Mouse (Mus musculus): ENCODE data around the gene Ift81. TPM values are rescaled to one million over a fixed set of nuclear protein-coding genes. Genes with fewer than 3 reads are reported as not detected.
A peak's percentile ranks its signal among the peaks of the same experiment; 100 is the strongest.
"Not testable (repeated sequence)": the region's sequence is repeated elsewhere in the genome, so short reads cannot be mapped to it uniquely, and the experiment has no call there.

The Ift81 gene
- polyA plus RNA-seq (2012; rRNA removed) = 3.8 and 5.1 TPM in 2 replicates

DNA sequence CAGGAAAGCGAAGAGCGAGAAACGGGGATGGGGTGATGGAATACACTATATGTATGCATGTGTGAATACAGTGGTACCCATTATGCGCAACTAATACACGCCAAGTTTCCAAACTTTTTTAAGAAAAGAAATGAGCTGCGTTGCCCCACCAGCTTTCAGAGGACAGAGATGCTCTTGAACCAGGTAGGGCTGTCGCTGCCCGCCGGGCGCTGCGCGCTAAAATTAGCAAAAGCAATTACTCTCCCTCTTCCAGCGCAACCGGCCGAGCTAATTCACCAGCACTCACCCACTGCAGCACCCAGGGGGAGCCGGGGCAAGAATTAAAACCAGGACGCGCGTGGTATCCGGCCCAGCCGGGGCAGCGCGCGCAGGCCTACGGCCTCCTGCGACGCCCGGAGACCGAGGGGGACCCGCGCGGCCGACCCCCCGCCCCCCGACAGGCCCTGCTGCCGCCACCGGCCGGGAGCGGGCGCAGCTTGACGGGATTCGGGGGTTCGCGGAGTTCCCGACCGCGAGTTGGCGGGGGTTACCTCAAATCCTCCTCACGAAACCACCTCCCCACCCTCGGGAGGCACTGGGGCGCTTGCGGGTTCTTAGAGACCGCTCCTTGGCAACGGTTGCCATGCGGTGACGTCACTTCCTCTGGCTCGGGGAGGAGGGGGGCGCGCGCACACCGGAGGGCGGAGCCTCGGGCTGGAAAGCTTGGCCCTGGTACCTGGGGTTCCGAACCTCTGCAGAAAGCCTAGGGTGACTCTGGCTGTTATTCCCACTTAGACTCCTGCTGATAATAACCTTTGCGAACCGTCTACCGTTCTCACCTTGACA, at the start of gene Ift81:
Gene Ift81 (minus strand): TSS at position 611 of the 825 bp plus-strand sequence.
- DNase-seq (ENCODE audit: low read depth) = no peak

DNA sequence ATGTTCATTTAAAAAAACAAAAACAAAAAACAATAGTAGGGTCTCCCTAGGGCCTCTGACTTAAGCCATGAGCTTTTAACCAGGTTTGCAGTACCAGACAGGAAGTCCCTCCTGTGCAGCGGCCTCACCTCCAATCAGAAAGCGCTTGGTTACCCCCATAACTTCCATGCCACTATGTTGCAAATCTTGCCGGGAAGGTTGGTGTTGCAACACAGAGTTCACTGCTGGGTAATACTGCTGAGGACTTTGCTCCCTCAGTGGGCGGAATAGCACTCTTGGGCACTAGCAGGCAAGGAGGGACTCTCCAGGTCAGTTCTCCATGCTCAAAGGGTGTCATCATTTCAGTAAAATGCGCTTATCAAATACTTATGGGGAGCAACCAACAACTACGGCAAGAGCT, 48.2 kb upstream of the Ift81 start:
- no peak for DNase-seq (ENCODE audit: low read depth)

DNA sequence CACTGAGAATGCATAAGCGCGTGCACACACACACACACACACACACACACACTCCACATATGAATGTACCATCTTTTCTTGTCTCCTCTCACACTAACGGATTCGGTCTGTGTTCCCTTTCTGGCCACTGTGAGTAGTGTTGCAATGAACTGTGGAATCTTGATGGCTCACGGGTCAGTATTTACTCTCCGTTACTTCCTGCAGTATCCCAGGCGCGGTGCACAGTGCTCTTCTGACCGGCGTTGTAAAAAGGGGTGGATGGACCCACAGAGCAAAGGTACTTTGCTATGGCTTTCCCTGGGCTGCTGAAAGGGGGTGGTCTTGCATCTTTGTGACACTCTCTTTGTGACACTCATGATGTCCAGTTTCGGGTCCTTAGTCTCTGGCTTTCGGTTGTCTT, 42.5 kb upstream of the Ift81 start:
- no peak for DNase-seq (ENCODE audit: low read depth)

DNA sequence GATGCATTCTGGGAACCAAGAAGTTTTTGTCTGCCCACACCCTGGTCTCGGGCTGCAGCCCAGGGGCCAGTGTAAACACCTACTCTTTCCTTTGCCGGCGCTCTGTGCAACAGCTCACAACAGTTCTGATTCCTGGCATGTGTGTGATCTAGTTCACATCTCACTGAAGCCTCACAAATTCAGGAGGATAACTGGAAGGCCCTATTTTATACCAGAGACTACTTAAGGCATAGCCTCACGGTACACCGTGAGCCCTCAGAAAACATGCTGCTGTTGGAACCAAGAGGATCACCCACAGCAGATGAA, 39.9 kb upstream of the Ift81 start:
- DNase-seq (ENCODE audit: low read depth) = no peak

DNA sequence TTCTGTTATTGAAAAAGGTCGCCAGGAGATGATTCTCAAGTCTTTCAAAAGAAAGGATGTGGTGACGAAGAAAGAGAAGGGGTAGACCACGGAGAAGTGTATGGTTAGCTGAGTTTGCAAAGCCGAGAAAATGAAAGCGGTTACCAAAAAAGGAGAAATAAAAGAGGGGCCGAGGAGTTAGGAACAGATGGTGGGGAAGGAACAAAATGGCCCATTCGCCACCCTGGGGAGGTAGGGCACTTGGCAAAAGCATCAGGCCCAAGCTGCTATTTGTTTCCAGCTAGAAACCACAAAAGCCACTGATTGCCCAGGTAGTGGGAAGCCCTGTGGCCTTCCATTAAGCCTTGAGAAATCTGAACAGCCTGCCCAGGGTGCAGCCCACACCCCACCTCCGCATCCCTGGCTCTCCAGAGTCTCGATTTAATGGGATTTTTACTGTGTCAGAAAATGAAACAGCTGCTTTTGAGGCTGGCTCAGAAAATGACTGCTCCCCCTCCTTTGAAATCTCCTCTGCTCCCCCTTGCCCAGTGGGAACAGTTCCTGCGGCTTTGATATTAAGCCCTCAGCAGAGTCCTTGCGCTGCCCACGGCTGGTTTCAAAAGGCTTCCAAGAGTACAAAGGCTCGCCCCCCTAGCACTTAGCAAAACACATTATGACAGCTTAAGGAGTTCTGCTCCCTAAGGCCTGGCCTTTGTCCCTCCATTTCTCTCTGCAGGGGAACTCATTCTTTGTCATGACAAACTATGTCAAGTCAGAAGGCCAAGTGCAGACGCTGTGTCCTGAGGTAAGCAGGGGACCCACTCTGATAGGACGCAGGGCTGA, 39.3 kb upstream of the Ift81 start:
- no peak for DNase-seq (ENCODE audit: low read depth)

DNA sequence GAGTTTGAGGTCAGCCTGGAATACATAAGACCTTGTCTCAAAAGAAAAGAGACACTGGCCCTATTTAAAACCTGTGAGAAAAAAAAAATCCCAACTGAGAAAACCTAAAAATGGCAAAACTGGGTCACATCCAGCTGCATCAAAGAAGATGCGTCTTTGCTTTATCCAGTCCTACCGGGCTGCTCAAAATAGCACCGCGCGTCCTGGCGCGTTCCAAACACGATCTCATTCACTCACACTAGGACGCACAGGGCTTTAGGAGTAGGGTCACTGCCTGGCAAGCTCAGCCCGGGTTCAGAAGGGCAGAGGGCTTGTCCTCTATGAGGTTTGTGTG, 38.8 kb upstream of the Ift81 start:
- no peak for DNase-seq (ENCODE audit: low read depth)

DNA sequence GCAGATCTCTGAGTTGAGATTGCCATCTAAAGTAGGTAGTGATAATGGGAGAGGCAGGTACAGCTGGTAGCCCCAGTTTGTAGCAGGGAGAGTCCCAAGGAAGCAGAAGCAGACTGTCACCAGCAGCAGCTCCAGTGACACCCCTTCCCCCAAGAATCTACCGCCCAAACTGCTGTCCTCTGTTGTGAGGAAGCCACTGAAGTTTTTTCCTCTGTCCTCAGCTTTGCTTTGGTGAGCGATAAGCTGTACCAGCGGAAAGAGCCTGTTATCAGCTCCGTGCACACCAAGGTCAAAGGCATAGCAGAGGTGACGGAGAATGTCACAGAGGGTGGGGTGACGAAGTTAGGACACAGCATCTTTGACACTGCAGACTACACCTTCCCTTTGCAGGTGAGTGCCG, 38.2 kb upstream of the Ift81 start:
- no peak for DNase-seq (ENCODE audit: low read depth)

DNA sequence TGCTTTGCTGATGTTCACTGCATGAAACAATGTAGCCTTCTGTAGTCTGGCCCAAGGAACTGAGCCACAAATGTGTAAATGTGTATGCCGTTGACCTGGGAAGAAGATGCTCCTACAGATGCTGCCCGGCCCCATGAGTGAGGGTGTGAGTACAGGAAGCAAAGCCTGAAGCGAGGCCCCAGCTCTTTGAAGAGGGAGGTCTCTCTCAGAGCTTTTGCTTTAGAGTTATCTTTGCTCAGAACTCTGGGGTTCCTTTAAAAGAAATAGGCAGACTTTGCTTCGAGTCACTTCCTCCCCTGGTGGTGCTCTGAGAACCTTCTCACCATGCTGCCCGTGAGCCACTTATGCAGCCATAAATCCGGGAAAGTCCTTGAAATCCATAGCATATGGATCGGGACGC, 35.8 kb upstream of the Ift81 start:
- no peak for DNase-seq (ENCODE audit: low read depth)

DNA sequence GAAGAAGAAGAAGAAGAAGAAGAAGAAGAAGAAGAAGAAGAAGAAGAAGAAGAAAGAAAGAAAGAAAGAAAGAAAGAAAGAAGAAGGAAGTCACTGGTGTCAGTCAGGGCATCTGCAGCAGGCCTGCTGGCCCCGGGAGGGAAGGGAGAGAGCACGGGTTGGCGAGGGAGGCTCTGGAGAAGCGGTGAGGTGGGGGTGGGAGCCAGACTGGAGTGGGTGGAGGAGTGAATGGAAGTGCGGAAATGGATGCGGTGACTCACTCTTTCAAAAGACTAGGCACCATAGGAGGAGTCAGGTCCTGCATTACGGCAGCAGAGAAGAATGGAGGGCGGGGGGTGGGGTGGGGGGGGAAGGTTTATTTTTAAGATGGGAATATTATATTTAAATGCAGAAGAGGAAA, 34.9 kb upstream of the Ift81 start:
- no peak for DNase-seq (ENCODE audit: low read depth)

DNA sequence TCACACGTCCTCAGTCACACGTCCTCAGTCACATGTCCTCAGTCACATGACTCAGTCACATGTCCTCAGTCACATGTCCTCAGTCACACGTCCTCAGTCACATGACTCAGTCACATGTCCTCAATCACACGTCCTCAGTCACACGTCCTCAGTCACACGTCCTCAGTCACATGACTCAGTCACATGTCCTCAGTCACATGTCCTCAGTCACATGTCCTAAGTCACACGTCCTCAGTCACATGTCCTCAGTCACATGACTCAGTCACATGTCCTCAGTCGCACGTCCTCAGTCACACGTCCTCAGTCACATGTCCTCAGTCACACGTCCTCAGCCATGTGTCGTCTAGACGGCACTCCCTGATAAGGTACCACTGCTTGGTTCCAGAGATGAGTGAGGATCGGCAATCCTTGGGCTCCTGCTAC, 33.6 kb upstream of the Ift81 start:
- not testable (repeated sequence) for DNase-seq (ENCODE audit: low read depth)

DNA sequence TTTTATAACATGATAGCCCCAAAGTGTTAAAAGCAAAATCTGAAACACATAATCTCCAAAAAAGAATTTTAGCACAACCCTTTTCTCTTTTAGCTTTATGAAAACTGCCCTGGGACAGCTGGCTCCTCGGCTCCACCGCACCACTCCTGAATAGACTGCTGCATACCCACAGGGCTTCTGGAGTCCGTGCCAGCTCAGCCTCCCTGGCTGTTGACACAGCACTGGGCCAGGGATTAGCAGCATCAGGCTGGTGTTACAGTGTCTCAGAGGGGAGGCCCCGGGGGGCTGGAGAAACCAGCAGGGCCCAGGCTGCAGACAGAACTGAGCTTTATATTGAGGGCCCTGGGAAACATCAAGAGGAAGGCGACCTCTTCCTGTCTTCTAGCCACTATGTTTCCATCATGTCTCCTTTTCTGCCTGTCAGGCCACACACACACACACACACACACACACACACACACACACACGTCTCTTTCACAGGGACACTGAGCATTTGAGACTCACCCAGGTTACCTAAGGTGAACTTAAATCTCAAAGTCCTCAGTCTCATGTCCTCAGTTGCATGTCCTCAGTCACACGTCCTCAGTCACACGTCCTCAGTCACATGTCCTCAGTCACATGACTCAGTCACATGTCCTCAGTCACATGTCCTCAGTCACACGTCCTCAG, 33.1 kb upstream of the Ift81 start:
- no peak for DNase-seq (ENCODE audit: low read depth)

DNA sequence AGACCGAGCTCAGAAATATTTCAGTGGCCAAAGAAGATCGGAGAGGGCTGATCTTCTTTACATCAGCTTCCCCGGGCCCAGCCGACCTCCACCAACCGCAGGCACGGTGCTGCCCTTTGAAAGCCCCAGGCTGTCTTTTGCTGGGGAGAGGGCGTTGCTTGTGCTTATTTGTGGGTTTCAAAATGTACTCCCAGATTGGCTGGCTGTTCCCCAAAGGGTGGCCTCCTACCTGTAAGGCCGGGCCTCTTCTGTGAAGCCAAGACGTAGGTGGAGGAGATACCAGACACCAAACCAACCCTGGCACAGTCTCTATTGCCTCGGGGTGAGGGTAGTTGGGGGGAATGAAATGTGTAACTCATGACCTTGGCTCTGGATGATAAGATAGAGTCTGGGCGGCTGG, 31.7 kb upstream of the Ift81 start:
- no peak for DNase-seq (ENCODE audit: low read depth)

DNA sequence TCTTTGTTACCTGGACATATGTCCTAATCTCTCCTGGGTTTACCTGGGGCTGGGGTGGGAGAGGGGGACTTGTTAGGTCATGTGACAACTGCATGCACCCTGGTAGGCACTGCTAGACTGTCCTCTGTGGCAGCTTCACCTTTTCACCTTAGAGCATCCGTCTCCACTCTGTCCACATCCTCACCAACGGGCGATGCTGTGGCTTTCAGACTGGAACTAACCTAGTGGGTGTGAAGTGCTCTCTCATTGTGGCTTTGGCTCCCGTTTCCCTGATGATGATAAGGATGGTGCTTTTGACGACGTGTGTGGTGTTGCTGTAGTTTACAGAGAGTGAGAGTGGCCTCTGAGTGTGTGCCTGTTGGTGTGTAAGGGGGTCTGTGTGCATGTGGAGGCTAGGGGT, 31.0 kb upstream of the Ift81 start:
- DNase-seq (ENCODE audit: low read depth) = no peak

DNA sequence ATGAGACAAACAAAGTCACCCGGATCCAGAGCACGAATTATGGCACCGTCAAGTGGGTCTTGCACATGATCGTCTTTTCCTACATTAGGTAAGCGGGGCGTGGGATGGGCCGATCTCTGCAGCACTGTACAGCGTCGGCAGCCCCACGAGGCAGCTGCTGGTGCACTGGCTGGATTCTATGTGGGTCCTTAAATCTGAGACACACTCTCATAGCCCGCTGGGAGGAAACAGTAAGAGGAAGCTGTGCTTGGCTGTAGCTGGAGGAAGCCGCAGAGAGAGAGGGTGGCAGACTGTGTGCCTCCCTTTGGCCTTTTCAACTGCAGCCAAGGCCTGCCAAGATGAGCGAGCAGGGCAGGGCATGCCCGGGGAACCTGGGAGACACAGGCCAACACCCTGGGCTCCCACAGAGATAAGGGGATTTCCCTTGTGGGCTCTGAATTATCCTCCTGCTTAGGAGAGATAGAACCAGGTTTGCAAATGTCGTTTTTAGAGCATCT, 29.8 kb upstream of the Ift81 start:
- no peak for DNase-seq (ENCODE audit: low read depth)

DNA sequence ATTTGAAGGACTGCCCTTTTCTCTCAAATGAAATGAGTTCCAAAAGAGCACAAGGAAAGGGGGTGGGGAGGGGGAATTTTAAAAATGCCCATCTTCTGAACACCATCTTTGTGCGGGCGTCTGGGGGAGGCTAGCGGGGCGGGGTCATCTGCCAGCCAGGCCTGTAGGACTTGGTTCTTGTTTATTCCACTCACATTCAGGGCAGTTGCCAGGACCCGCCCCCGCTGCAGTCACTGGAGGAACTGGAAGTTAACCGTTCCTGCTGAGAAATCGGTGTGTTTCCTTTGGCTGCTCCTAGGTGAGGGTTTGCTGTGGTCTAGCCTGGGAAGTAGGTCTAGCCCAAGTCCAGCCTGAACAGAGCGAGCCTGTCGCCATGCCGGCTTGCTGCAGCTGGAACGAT, 29.4 kb upstream of the Ift81 start, which contains the start of gene P2rx7:
Gene P2rx7 (plus strand): TSS at position 211 of the 400 bp plus-strand sequence.
- DNase-seq (ENCODE audit: low read depth) = peak; percentile 60

DNA sequence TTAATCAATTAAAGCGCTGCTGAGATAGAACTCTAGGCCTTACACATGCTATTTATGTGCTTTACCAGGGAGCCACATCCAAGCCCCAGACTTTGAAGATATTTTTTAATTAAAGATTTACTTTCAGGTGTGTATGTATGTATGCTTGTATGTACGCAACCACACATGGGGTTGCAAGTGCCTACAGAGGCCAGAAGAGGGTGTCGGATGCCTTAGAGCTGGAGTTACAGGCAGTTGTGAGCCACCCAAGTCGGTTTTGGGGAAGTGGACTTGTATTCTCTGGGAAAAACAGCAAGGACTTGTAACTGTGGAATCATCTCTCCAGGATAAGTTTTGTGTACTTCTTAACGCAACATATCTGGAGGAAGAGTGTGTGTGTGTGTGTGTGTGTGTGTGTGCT, 25.7 kb upstream of the Ift81 start:
- no peak for DNase-seq (ENCODE audit: low read depth)

DNA sequence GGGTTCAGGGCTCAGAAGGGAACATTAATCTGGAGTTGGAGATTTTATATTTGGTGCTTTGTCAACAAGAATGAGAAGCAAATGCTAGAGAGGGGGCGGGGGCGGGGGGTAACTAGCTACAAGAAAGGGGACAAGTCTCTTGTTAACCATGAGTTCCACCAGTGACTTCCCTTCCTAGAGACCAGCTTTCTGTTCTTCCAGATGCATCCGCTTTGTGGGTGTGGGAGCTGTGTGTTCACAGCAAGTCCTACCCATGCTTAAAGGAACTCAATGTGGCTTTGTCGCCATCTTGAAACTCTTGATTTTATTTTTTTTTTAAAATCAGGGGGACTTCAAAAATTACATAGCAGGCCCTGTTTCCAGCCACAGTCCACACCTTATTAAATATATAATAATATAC, 25.2 kb upstream of the Ift81 start:
- no peak for DNase-seq (ENCODE audit: low read depth)

DNA sequence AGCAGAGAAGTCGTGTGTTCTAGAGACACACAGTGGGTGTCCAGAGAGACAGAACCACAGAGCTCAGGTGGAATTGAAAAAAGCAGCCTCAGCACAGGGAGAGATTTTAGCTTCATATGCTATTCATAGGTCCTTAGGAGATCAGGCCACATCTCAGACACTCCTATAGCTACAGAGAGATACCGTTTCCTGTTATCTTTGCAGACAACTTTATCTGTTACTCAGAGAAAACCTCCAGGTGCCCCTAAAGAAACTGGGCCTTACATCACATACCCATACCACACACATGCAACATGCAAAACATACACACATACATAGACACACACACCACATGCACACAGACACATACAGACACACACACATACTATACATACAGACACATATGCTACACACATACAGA, 24.0 kb upstream of the Ift81 start:
- DNase-seq (ENCODE audit: low read depth) = no peak

DNA sequence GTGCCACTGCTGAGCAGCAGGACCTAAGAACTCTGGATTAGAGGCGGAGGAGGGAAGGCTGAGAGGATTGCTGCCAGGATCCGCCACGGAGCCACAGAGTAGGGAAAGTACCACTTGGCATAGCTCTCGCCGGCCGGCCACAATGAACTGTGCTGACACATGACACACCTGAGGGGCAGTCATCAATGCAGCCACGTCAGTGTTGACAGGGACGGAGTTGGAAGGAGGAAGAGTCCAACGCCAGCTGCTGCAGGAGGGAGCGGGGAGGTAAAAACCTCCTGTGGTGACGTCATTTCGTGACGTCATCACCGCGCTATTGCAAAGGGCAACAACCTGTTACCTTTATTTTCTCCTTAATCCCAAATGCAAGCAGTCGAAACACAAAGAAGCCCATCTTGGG, 22.6 kb upstream of the Ift81 start:
- DNase-seq (ENCODE audit: low read depth) = no peak

DNA sequence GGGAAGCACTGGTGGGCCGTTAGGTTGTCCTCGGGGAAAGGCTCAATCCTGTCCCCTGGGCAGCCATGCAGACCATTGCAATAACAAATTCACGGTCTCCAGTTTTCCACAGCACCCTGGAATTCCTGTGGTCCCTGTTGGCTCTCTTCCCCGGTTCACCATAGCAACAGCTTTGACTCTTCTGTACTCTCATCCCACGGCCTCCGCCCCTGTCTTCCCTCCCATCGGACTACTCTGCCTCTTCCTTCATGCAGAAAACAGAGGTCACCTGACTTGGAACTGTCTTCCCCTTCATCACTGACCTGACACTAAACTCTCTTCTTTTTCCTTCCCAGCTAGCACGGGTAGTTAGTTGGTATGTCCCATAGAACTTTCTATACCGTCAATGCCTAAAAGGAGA, 22.0 kb upstream of the Ift81 start:
- DNase-seq (ENCODE audit: low read depth) = no peak

DNA sequence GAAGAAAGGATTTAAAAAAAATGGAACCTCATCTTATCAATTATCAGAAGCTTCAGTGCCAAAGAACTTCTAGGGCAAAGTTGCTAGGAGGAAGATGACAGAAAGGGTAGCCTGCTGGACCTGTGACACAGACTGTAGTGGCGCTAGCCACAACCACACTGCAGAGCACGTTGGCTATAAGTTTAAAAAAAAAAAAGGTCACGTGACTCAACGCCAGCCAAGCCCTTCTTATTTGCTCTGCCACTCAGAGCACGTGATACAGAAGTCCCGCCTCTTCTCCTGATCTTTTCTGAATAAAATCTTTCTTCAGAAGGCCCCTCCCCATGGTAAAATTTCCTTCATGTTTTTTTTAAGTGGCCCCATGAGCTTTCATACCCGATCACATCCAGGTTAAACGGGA, 20.9 kb upstream of the Ift81 start:
- no peak for DNase-seq (ENCODE audit: low read depth)

DNA sequence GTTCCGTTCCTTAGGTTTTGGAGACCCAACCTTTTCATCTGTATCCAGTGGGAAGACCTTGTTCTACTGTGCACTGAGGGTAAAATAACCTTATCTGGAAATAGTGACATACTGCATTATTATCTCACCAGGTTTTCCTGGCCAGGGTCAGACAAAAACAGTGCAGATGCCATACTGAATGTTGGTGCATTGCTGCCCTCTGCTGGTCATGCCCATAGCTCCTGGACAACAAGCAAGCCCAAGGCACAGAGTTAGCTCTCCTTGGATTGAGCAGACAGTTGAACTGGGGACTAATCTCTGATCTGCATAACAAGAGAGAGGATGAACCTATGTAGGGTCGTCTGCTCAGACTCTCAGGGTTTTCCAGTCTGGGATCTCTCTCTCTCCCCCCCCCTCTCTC, 12.9 kb upstream of the Ift81 start:
- DNase-seq (ENCODE audit: low read depth) = no peak

Measured in gonadal fat pad, adult 2 months (tissue).